Mouse (Mus musculus) E14TG2a.4 (cell line): ENCODE measurements at regions not wholly inside any gene's neighbourhood (a gene's known extent, or its start where the extent isn't known, plus 50 kb on each side); places are given as distances from the start of the nearest gene placed in this dataset.

ENCODE experiments used
- H3K27me3 ChIP-seq: 2 replicates; pipeline ENCODE4 v1.6.1; 2014; ENCODE audit warnings: low read length, control low read depth; ENCODE audit not compliant: insufficient read depth
- H3K36me3 ChIP-seq: 2 replicates; pipeline ENCODE4 v1.6.1; 2014; ENCODE audit warnings: low read length, control low read depth; ENCODE audit not compliant: insufficient read depth
- H3K4me1 ChIP-seq: replicated peaks from 2 replicates; pipeline ENCODE4 v1.6.1; 2014; ENCODE audit warnings: low read depth, low read length, control low read depth
- H3K4me3 ChIP-seq: replicated peaks from 2 replicates; pipeline ENCODE4 v1.5.1; 2014; ENCODE audit warnings: mild to moderate bottlenecking, low read length
- H3K9me3 ChIP-seq: 2 replicates; pipeline ENCODE4 v1.6.1; 2014; ENCODE audit warnings: low read length, control low read depth
- CTCF ChIP-seq: conservative IDR thresholded peaks from 2 replicates; pipeline ENCODE4 v1.5.1; 2014; ENCODE audit warnings: low read length
- NANOG ChIP-seq: IDR thresholded peaks from 2 replicates; pipeline ENCODE4 v1.6.1; 2014; ENCODE audit warnings: borderline replicate concordance, low read length, mixed read lengths
- POU5F1 ChIP-seq: IDR thresholded peaks from 2 replicates; pipeline ENCODE4 v1.6.1; 2014; ENCODE audit warnings: low read length, borderline replicate concordance

- TF ChIP-seq CTCF (no peak), NANOG (no peak), POU5F1 (no peak)
- Histone ChIP-seq H3K4me3 (no peak overlapping the region), H3K27me3 (no peaks in the 10 kb centered on the region), H3K36me3 (no peaks in the 10 kb centered on the region), H3K4me1 (peaks cover 9% of the 10 kb centered on the region), H3K9me3 (no peaks in the 10 kb centered on the region)
These were observed 105.8 kb downstream of the Rab11fip2 start for GRCm38 (mm10) chr19:59837628-59838027.

GRCm38 (mm10) chr19:59844270-59844669 lies 99.2 kb downstream of the Rab11fip2 start:
- Histone ChIP-seq H3K9me3 (no peaks in the 10 kb centered on the region), H3K27me3 (no peaks in the 10 kb centered on the region), H3K4me3 (no peak overlapping the region), H3K4me1 (no peaks in the 10 kb centered on the region), H3K36me3 (no peaks in the 10 kb centered on the region)
- TF ChIP-seq NANOG, result no peak
- TF ChIP-seq POU5F1, result no peak
- no peak for TF ChIP-seq CTCF

GRCm38 (mm10) chr19:59846807-59847206 lies 96.6 kb downstream of the Rab11fip2 start:
- no peaks in the 10 kb centered on the region for H3K36me3 ChIP-seq
- H3K4me1 ChIP-seq, result no peaks in the 10 kb centered on the region
- H3K4me3 ChIP-seq, result no peak overlapping the region
- no peaks in the 10 kb centered on the region for H3K27me3 ChIP-seq
- no peaks in the 10 kb centered on the region for H3K9me3 ChIP-seq
- TF ChIP-seq NANOG (no peak), POU5F1 (no peak), CTCF (no peak)

- no peaks in the 10 kb centered on the region for H3K9me3 ChIP-seq
- no peaks in the 10 kb centered on the region for H3K36me3 ChIP-seq
- TF ChIP-seq NANOG (no peak), CTCF (no peak), POU5F1 (no peak)
- H3K4me1 ChIP-seq, result no peaks in the 10 kb centered on the region
- H3K4me3 ChIP-seq, result no peak overlapping the region
- no peaks in the 10 kb centered on the region for H3K27me3 ChIP-seq
These were observed 92.8 kb downstream of the Rab11fip2 start for GRCm38 (mm10) chr19:59850696-59851095.

- no peaks in the 10 kb centered on the region for H3K9me3 ChIP-seq
- H3K36me3 ChIP-seq, result no peaks in the 10 kb centered on the region
- TF ChIP-seq CTCF (no peak), POU5F1 (no peak), NANOG (no peak)
- H3K4me3 ChIP-seq, result no peak overlapping the region
- H3K27me3 ChIP-seq, result no peaks in the 10 kb centered on the region; the same call in 1 of the 2 replicates
- no peaks in the 10 kb centered on the region for H3K4me1 ChIP-seq
These were observed 91.3 kb downstream of the Rab11fip2 start for GRCm38 (mm10) chr19:59852011-59852738.
